Mouse (Mus musculus) liver, embryonic 13.5 days (tissue): ENCODE results near the gene Cfap61. TPM values are rescaled to one million over a fixed set of nuclear protein-coding genes. Genes with fewer than 3 reads are reported as not detected.

Experiments used
- ATAC-seq: fragments of 200-750 bp; cut with Nextera tagmentation; 2 replicates; pipeline ENCODE4 v1.8.0; 2017; ENCODE audit warnings: low read depth, mild to moderate bottlenecking, moderate number of reproducible peaks, moderate library complexity
- DNase-seq: peaks from one replicate; pipeline ENCODE4 v3.0.0; 2022
- H3K27ac ChIP-seq: fragments of 300-500 bp; sonication (generic); 2 replicates; pipeline ENCODE4 v1.5.1; 2015; ENCODE audit warnings: moderate library complexity, mild to moderate bottlenecking, inconsistent platforms
- H3K27me3 ChIP-seq: fragments of 300-500 bp; sonication (generic); 2 replicates; pipeline ENCODE4 v1.6.1; 2015; ENCODE audit warnings: mild to moderate bottlenecking, inconsistent platforms
- H3K36me3 ChIP-seq: fragments of 300-500 bp; sonication (generic); 2 replicates; pipeline ENCODE4 v1.6.1; 2015; ENCODE audit warnings: mild to moderate bottlenecking, inconsistent platforms
- H3K4me1 ChIP-seq: fragments of 300-500 bp; sonication (generic); replicated peaks from 2 replicates; pipeline ENCODE4 v1.6.1; 2015; ENCODE audit warnings: inconsistent platforms
- H3K4me2 ChIP-seq: fragments of 300-500 bp; sonication (generic); 2 replicates; pipeline ENCODE4 v1.6.1; 2015; ENCODE audit warnings: inconsistent platforms, mild to moderate bottlenecking, moderate library complexity
- H3K4me3 ChIP-seq: fragments of 300-500 bp; sonication (generic); replicated peaks from 2 replicates; pipeline ENCODE4 v1.5.1; 2015; ENCODE audit warnings: mild to moderate bottlenecking, inconsistent platforms
- H3K9ac ChIP-seq: fragments of 300-500 bp; sonication (generic); 2 replicates; pipeline ENCODE4 v1.6.1; 2015; ENCODE audit warnings: mild to moderate bottlenecking, inconsistent platforms
- H3K9me3 ChIP-seq: fragments of 300-500 bp; sonication (generic); replicated peaks from 2 replicates; pipeline ENCODE4 v1.6.1; 2016; ENCODE audit warnings: inconsistent platforms
- WGBS: fragments of 180-500 bp; shearing (Covaris S2); methylation state at CpG from one replicate; pipeline ENCODE4 v1.1.7; 2015; ENCODE audit not compliant: insufficient replicate concordance; 5-methylcytosine and 5-hydroxymethylcytosine counted together
- polyA plus RNA-seq: library from polyadenylated mRNA; unstranded; fragments of >200 nt; fragmentation: Nextera tagmentation; extraction: Ambion mirVana; gene quantifications from 2 replicates; pipeline ENCODE4 v1.2.1, GENCODE M21; 2015

The Cfap61 gene
- polyA plus RNA-seq, 1 experiment from 2014 or later, result 0.10 TPM

- Histone ChIP-seq H3K9me3 (no peaks in the 10 kb centered on the region), H3K4me2 (no peak overlapping the region), H3K27me3 (peaks cover 61% of the 10 kb centered on the region), H3K4me3 (no peak overlapping the region), H3K9ac (no peak overlapping the region), H3K36me3 (no peaks in the 10 kb centered on the region), H3K4me1 (peaks cover 10% of the 10 kb centered on the region), H3K27ac (no peak overlapping the region)
- ATAC-seq (no peak), DNase-seq (no peak)
- 45% methylated on average over 3 of the region's 3 CpGs for WGBS
Measured at GRCm38 (mm10) chr2:146227646-146228045, 293.1 kb downstream of the Cfap61 start.

GRCm38 (mm10) chr2:146228435-146228834 is 293.9 kb downstream of the Cfap61 start:
- ATAC-seq, result no peak
- 53% methylated on average over 2 of the region's 2 CpGs for WGBS
- H3K27me3 ChIP-seq, result peaks cover 53% of the 10 kb centered on the region

GRCm38 (mm10) chr2:146231485-146231884 is 296.9 kb downstream of the Cfap61 start:
- DNase-seq (no peak), ATAC-seq (no peak)
- H3K9me3 ChIP-seq, result no peaks in the 10 kb centered on the region
- H3K36me3 ChIP-seq, result no peaks in the 10 kb centered on the region
- H3K9ac ChIP-seq, result no peak overlapping the region
- H3K4me2 ChIP-seq, result no peak overlapping the region
- 66% methylated on average over 2 of the region's 2 CpGs for WGBS
- peaks cover 23% of the 10 kb centered on the region for H3K27me3 ChIP-seq
- H3K4me1 ChIP-seq, result no peaks in the 10 kb centered on the region
- no peak overlapping the region for H3K4me3 ChIP-seq
- no peak overlapping the region for H3K27ac ChIP-seq

More at GRCm38 (mm10) chr2:146228435-146228834, 293.9 kb downstream of the Cfap61 start:
- no peak for DNase-seq
- H3K9ac ChIP-seq, result no peak overlapping the region
- H3K4me2 ChIP-seq, result no peak overlapping the region
- H3K4me1 ChIP-seq, result peaks cover 3% of the 10 kb centered on the region; the same call in 1 of the 2 replicates
- no peak overlapping the region for H3K27ac ChIP-seq
- no peaks in the 10 kb centered on the region for H3K9me3 ChIP-seq
- H3K36me3 ChIP-seq, result no peaks in the 10 kb centered on the region
- H3K4me3 ChIP-seq, result no peak overlapping the region

GRCm38 (mm10) chr2:146239196-146239747 is 304.7 kb downstream of the Cfap61 start:
- Histone ChIP-seq H3K27ac (no peak overlapping the region), H3K9ac (no peak overlapping the region), H3K4me1 (no peaks in the 10 kb centered on the region), H3K9me3 (no peaks in the 10 kb centered on the region), H3K27me3 (peaks cover 3% of the 10 kb centered on the region; the same call in 1 of the 2 replicates), H3K36me3 (0 out of 2 replicates have a peak, but pooled peaks cover 4% of the 10 kb centered on the region), H3K4me2 (no peak overlapping the region), H3K4me3 (no peak overlapping the region)
- no peak for DNase-seq
- 74% methylated on average over 4 of the region's 4 CpGs for WGBS
- ATAC-seq, result no peak

- Histone ChIP-seq H3K36me3 (0 out of 2 replicates have a peak, but pooled peaks cover 4% of the 10 kb centered on the region), H3K27ac (no peak overlapping the region), H3K27me3 (no peaks in the 10 kb centered on the region), H3K9ac (no peak overlapping the region), H3K4me2 (no peak overlapping the region), H3K4me3 (no peak overlapping the region), H3K4me1 (peaks cover 4% of the 10 kb centered on the region; the same call in 1 of the 2 replicates), H3K9me3 (no peaks in the 10 kb centered on the region)
- WGBS, result 90% methylated on average over 2 of the region's 2 CpGs
- DNase-seq (no peak), ATAC-seq (no peak)
Measured at GRCm38 (mm10) chr2:146244049-146244448, 309.5 kb downstream of the Cfap61 start.

- no peak for DNase-seq
- Histone ChIP-seq H3K4me1 (peaks cover 4% of the 10 kb centered on the region; the same call in 1 of the 2 replicates), H3K9ac (no peak overlapping the region), H3K27me3 (no peaks in the 10 kb centered on the region), H3K9me3 (no peaks in the 10 kb centered on the region), H3K36me3 (0 out of 2 replicates have a peak, but pooled peaks cover 4% of the 10 kb centered on the region), H3K4me2 (no peak overlapping the region), H3K27ac (no peak overlapping the region), H3K4me3 (no peak overlapping the region)
- 68% methylated on average over 7 of the region's 7 CpGs for WGBS
- ATAC-seq, result no peak
Measured at GRCm38 (mm10) chr2:146245401-146245800, 310.8 kb downstream of the Cfap61 start.

- Histone ChIP-seq H3K9ac (no peak overlapping the region), H3K27me3 (no peaks in the 10 kb centered on the region), H3K4me3 (no peak overlapping the region), H3K9me3 (no peaks in the 10 kb centered on the region), H3K36me3 (0 out of 2 replicates have a peak, but pooled peaks cover 4% of the 10 kb centered on the region), H3K27ac (no peak overlapping the region), H3K4me2 (no peak overlapping the region), H3K4me1 (peaks cover 4% of the 10 kb centered on the region; the same call in 1 of the 2 replicates)
- ATAC-seq, result no peak
- no peak for DNase-seq
- 71% methylated on average over 4 of the region's 4 CpGs for WGBS
Measured at GRCm38 (mm10) chr2:146246409-146247075, 312.0 kb downstream of the Cfap61 start.

- WGBS, result 42% methylated on average over 6 of the region's 6 CpGs
- no peak overlapping the region for H3K4me2 ChIP-seq
- ATAC-seq, result no peak
Measured at GRCm38 (mm10) chr2:146247576-146247975, 313.0 kb downstream of the Cfap61 start.

GRCm38 (mm10) chr2:146249033-146249432 is 314.4 kb downstream of the Cfap61 start:
- Histone ChIP-seq H3K36me3 (no peaks in the 10 kb centered on the region), H3K27me3 (no peaks in the 10 kb centered on the region), H3K4me1 (peaks cover 4% of the 10 kb centered on the region; the same call in 1 of the 2 replicates), H3K4me2 (no peak overlapping the region), H3K9ac (no peak overlapping the region), H3K27ac (no peak overlapping the region), H3K9me3 (no peaks in the 10 kb centered on the region), H3K4me3 (no peak overlapping the region)
- 70% methylated on average over 7 of the region's 7 CpGs for WGBS
- no peak for DNase-seq
- no peak for ATAC-seq

More at GRCm38 (mm10) chr2:146247576-146247975, 313.0 kb downstream of the Cfap61 start:
- no peak overlapping the region for H3K9ac ChIP-seq
- no peak for DNase-seq
- H3K4me1 ChIP-seq, result peaks cover 4% of the 10 kb centered on the region; the same call in 1 of the 2 replicates
- H3K27me3 ChIP-seq, result no peaks in the 10 kb centered on the region
- H3K4me3 ChIP-seq, result no peak overlapping the region
- no peak overlapping the region for H3K27ac ChIP-seq
- H3K9me3 ChIP-seq, result no peaks in the 10 kb centered on the region
- H3K36me3 ChIP-seq, result 0 out of 2 replicates have a peak, but pooled peaks cover 4% of the 10 kb centered on the region

GRCm38 (mm10) chr2:146250236-146250904 is 315.8 kb downstream of the Cfap61 start:
- Histone ChIP-seq H3K27me3 (no peaks in the 10 kb centered on the region), H3K9me3 (no peaks in the 10 kb centered on the region), H3K4me3 (no peak overlapping the region), H3K9ac (no peak overlapping the region), H3K27ac (no peak overlapping the region), H3K36me3 (no peaks in the 10 kb centered on the region), H3K4me1 (peaks cover 4% of the 10 kb centered on the region; the same call in 1 of the 2 replicates), H3K4me2 (no peak overlapping the region)
- 71% methylated on average over 6 of the region's 6 CpGs for WGBS
- ATAC-seq (no peak), DNase-seq (no peak)

GRCm38 (mm10) chr2:146254387-146254786 is 319.8 kb downstream of the Cfap61 start:
- H3K27me3 ChIP-seq, result no peaks in the 10 kb centered on the region
- ATAC-seq (no peak), DNase-seq (no peak)
- H3K9ac ChIP-seq, result no peak overlapping the region
- 55% methylated on average over 1 of the region's 1 CpGs for WGBS
- H3K27ac ChIP-seq, result no peak overlapping the region
- peaks cover 5% of the 10 kb centered on the region; the same call in 1 of the 2 replicates for H3K4me1 ChIP-seq
- no peak overlapping the region for H3K4me2 ChIP-seq
- H3K36me3 ChIP-seq, result no peaks in the 10 kb centered on the region
- H3K9me3 ChIP-seq, result no peaks in the 10 kb centered on the region
- H3K4me3 ChIP-seq, result no peak overlapping the region
